Mouse (Mus musculus) stomach, postnatal 0 days (tissue): ENCODE measurements around the gene Dzank1. TPM values are rescaled to one million over a fixed set of nuclear protein-coding genes. Genes with fewer than 3 reads are reported as not detected.
A peak's percentile ranks its signal among the peaks of the same experiment; 100 is the strongest.

Experiments
- ATAC-seq: fragments of 200-750 bp; cut with Nextera tagmentation; 2 replicates; pipeline ENCODE4 v1.8.0; 2017; ENCODE audit not compliant: low FRiP score, low TSS enrichment
- DNase-seq: peaks from one replicate; pipeline ENCODE4 v3.0.0-alpha.2; 2016; ENCODE audit warnings: low spot score
- H3K27ac ChIP-seq: fragments of 300-500 bp; sonication (generic); replicated peaks from 2 replicates; pipeline ENCODE4 v1.5.1; 2014; ENCODE audit warnings: mild to moderate bottlenecking, control low read depth
- H3K27me3 ChIP-seq: fragments of 300-500 bp; sonication (generic); 2 replicates; pipeline ENCODE4 v1.6.1; 2014; ENCODE audit warnings: low read length; ENCODE audit not compliant: control insufficient read depth, insufficient read depth
- H3K36me3 ChIP-seq: fragments of 300-500 bp; sonication (generic); 2 replicates; pipeline ENCODE4 v1.6.1; 2014; ENCODE audit warnings: low read length, mixed read lengths; ENCODE audit not compliant: control insufficient read depth, insufficient read depth
- H3K4me1 ChIP-seq: fragments of 300-500 bp; sonication (generic); replicated peaks from 2 replicates; pipeline ENCODE4 v1.6.1; 2014; ENCODE audit warnings: antibody characterized with exemption; ENCODE audit not compliant: control insufficient read depth, insufficient read depth
- H3K4me2 ChIP-seq: fragments of 300-500 bp; sonication (generic); replicated peaks from 2 replicates; pipeline ENCODE4 v1.6.1; 2014; ENCODE audit warnings: low read depth, mild to moderate bottlenecking, control low read depth, moderate library complexity
- H3K4me3 ChIP-seq: fragments of 300-500 bp; sonication (generic); 2 replicates; pipeline ENCODE4 v1.5.1; 2014; ENCODE audit warnings: low read depth, low read length, control low read depth
- H3K9ac ChIP-seq: fragments of 300-500 bp; sonication (generic); 2 replicates; pipeline ENCODE4 v1.6.1; 2014; ENCODE audit warnings: mild to moderate bottlenecking, low read length, control low read depth, mixed read lengths
- H3K9me3 ChIP-seq: fragments of 300-500 bp; sonication (generic); 2 replicates; pipeline ENCODE4 v1.6.1; 2016; ENCODE audit warnings: low read length; ENCODE audit not compliant: control insufficient read depth
- CTCF ChIP-seq: IDR thresholded peaks from 2 replicates; pipeline ENCODE4 v1.5.1; 2016; ENCODE audit warnings: antibody characterized with exemption, low read depth, mild to moderate bottlenecking, moderate library complexity
- EP300 ChIP-seq: optimal IDR thresholded peaks from 2 replicates; pipeline ENCODE3; 2016; ENCODE audit warnings: antibody characterized with exemption
- WGBS: fragments of 180-500 bp; shearing (Covaris S2); extraction: QIAGEN DNeasy Blood & Tissue Kit; methylation state at CpG from one replicate; pipeline ENCODE4 v1.1.7; 2014; 5-methylcytosine and 5-hydroxymethylcytosine counted together
- polyA plus RNA-seq: library from polyadenylated mRNA; unstranded; fragments of >200 nt; fragmentation: Nextera tagmentation; extraction: Ambion mirVana; gene quantifications from 2 replicates; pipeline ENCODE4 v1.2.1, GENCODE M21; 2015

Gene Dzank1
- polyA plus RNA-seq, 1 experiment from 2014 or later: 0.51 TPM

DNA sequence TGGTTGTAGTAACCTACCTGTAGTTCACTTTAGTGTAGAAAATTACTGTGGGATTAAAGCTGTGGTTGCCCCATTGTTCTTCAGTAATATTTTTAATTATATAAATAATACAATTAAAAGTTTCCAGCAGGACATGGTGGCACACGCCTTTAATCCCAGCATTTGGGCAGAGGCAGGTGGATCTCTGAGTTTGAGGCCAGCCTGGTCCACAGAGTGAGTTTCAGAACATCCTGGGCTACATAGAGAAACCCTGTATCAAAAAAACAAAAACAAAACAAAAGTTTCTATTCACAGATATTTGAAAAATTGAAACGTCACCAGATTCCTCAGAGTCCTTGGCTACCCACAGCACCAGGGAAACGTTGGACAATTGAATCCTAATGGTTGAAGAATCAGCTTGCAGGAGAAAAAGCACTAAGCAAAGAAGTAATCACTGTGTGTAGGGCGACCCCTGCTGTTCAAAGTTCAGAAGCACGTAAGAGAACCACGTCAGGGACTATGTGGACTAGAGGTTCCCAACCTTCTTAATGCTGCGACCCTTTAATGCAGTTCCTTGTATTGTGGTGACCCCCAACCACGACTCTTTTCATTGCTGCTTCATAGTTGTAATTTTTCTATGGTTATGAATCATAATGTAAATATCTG lies 74.7 kb downstream of the Dzank1 start:
- Histone ChIP-seq H3K4me3 (no peak overlapping the region), H3K9ac (no peak overlapping the region), H3K4me1 (no peaks in the 10 kb centered on the region), H3K36me3 (no peaks in the 10 kb centered on the region), H3K27ac (no peak overlapping the region), H3K4me2 (no peak overlapping the region), H3K9me3 (no peaks in the 10 kb centered on the region), H3K27me3 (no peaks in the 10 kb centered on the region)
- DNase-seq (peak; percentile 81), ATAC-seq (peak; percentile 81)
- TF ChIP-seq EP300 (no peak), CTCF (peak; percentile 94)
- WGBS: 11% methylated on average over 8 of the region's 8 CpGs

DNA sequence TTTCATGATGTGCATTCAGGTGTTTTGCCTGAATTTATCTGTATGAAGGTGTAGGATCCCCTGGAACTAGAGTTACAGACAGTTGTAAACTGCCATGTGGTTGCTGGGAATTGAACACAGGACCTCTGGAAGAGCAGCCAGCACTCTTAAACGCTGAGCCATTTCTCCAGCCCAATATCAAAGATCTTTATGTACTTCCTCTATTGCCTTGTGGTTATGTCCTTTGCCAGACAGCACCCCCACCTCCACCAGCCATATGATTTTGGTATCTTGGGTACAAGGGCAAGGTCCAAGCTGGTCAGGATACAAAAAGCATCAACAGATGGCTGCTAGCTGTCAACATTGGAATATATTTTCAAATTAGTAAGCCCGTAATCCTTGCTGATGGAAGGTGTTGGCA lies 76.8 kb downstream of the Dzank1 start:
- no peaks in the 10 kb centered on the region for H3K27me3 ChIP-seq
- no peak overlapping the region for H3K4me2 ChIP-seq
- no peak overlapping the region for H3K27ac ChIP-seq
- no peaks in the 10 kb centered on the region for H3K4me1 ChIP-seq
- no peaks in the 10 kb centered on the region for H3K36me3 ChIP-seq
- 77% methylated on average over 2 of the region's 2 CpGs for WGBS
- H3K9ac ChIP-seq: no peak overlapping the region
- no peaks in the 10 kb centered on the region for H3K9me3 ChIP-seq
- no peak overlapping the region for H3K4me3 ChIP-seq
- TF ChIP-seq EP300: no peak
- TF ChIP-seq CTCF: no peak
- DNase-seq (no peak), ATAC-seq (no peak)

DNA sequence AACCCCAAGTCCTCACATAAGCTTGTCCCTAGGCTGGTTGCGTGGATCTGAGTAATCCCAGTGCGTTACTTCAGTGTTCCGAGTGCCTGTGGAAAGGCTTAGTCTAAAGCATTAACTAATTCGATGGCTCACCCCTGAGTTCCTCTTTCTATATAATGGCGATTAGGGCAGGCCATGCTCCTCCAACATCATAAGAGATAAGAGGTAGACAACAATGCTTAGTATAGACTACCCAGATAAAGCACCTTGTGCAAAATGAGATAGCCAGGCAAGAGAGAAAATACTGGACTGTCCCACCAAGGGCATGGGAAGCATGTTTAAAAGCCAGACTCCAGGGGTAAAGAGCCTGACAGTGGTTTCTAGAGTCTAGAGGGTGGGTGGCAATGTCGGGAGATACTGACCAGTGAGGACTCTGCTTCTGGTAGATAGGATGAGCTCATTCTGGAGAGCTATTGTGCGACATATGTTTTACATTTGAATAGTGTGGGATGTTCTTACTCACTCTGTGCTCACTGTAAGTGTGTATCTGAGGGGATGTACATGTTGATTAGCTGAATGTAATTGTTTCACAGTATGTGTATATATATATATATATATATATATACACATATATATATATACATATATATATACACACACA lies 80.7 kb downstream of the Dzank1 start:
- H3K9ac ChIP-seq: no peak overlapping the region
- no peaks in the 10 kb centered on the region for H3K9me3 ChIP-seq
- WGBS: 79% methylated on average over 7 of the region's 7 CpGs
- DNase-seq (no peak), ATAC-seq (no peak)
- H3K4me3 ChIP-seq: no peak overlapping the region
- no peaks in the 10 kb centered on the region for H3K36me3 ChIP-seq
- H3K4me2 ChIP-seq: no peak overlapping the region
- H3K4me1 ChIP-seq: no peaks in the 10 kb centered on the region
- no peaks in the 10 kb centered on the region for H3K27me3 ChIP-seq
- TF ChIP-seq CTCF (no peak), EP300 (no peak)
- no peak overlapping the region for H3K27ac ChIP-seq

DNA sequence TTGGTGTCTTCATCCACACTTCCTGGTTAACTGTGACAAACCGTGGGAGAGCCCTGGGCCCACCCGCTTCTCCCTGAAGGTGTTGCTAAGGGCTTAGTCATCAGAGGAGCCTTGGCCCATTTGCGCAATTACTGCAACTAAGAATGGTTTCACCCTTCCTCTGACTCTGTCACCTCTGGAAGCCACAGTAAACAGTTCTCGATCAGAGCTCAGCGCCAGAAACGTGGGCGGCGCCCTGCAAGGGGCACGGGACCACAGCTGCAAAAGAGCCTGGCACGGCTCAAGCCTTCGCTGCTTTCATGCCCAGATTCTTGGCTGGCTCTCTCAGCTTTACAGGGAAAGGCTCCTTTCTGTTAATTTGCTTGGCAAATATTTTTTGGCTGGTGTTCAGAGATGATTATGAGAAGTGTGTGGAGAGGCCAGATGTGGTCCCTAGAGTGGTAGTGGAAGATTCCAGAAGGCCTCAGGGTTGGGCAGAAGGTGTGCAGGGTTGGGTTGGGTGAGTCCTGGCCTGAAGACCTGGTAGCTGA lies 85.8 kb downstream of the Dzank1 start:
- TF ChIP-seq CTCF (no peak), EP300 (no peak)
- no peaks in the 10 kb centered on the region for H3K27me3 ChIP-seq
- ATAC-seq (peak; percentile 93), DNase-seq (peak; percentile 80)
- peak overlapping the region; percentile 84 for H3K27ac ChIP-seq
- H3K4me2 ChIP-seq: no peak overlapping the region
- H3K9me3 ChIP-seq: no peaks in the 10 kb centered on the region
- no peak overlapping the region for H3K9ac ChIP-seq
- H3K4me3 ChIP-seq: no peak overlapping the region
- no peaks in the 10 kb centered on the region for H3K4me1 ChIP-seq
- 45% methylated on average over 11 of the region's 11 CpGs for WGBS
- no peaks in the 10 kb centered on the region for H3K36me3 ChIP-seq

GRCm38 (mm10) chr2:144439191-144439700 lies 88.0 kb downstream of the Dzank1 start:
- WGBS: 46% methylated on average over 3 of the region's 3 CpGs

DNA sequence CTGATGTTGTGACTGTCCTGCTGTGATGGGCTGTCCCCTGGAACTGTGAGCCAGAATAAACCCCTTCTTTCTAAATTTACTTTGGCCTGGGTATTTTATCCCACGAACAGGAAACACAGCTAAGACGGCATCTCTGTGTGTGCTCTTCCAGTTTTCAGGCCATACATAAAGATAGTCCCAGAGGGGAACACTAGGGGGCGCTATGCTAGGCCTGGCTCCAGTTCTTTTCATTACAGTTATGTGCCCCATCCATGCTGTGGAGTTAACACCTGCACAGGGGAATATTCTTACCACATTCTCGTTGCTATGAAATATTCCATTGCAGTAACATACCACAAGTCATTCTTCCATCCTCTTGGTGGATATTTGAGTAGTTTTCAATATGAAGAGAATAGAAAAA lies 88.8 kb downstream of the Dzank1 start:
- no peak overlapping the region for H3K27ac ChIP-seq
- no peaks in the 10 kb centered on the region for H3K36me3 ChIP-seq
- no peak for ATAC-seq
- no peak for DNase-seq
- no peak overlapping the region for H3K4me3 ChIP-seq
- TF ChIP-seq CTCF (peak; percentile 54), EP300 (no peak)
- H3K27me3 ChIP-seq: no peaks in the 10 kb centered on the region
- no peak overlapping the region for H3K4me2 ChIP-seq
- no peaks in the 10 kb centered on the region for H3K9me3 ChIP-seq
- H3K9ac ChIP-seq: no peak overlapping the region
- no peaks in the 10 kb centered on the region for H3K4me1 ChIP-seq
- WGBS: 64% methylated on average over 4 of the region's 4 CpGs

More at GRCm38 (mm10) chr2:144439191-144439700, 88.0 kb downstream of the Dzank1 start:
- Histone ChIP-seq H3K27ac (no peak overlapping the region), H3K9me3 (no peaks in the 10 kb centered on the region), H3K27me3 (no peaks in the 10 kb centered on the region), H3K4me3 (no peak overlapping the region), H3K9ac (no peak overlapping the region), H3K4me2 (no peak overlapping the region), H3K4me1 (no peaks in the 10 kb centered on the region), H3K36me3 (no peaks in the 10 kb centered on the region)
- DNase-seq: no peak
- ATAC-seq: no peak
- TF ChIP-seq CTCF: no peak
- no peak for TF ChIP-seq EP300
